Mouse (Mus musculus): ENCODE results near the gene Ccr10. TPM values are rescaled to one million over a fixed set of nuclear protein-coding genes. Genes with fewer than 3 reads are reported as not detected.

Ccr10 gene
- polyA plus RNA-seq, 1 experiment, result 0.18 TPM

DNA sequence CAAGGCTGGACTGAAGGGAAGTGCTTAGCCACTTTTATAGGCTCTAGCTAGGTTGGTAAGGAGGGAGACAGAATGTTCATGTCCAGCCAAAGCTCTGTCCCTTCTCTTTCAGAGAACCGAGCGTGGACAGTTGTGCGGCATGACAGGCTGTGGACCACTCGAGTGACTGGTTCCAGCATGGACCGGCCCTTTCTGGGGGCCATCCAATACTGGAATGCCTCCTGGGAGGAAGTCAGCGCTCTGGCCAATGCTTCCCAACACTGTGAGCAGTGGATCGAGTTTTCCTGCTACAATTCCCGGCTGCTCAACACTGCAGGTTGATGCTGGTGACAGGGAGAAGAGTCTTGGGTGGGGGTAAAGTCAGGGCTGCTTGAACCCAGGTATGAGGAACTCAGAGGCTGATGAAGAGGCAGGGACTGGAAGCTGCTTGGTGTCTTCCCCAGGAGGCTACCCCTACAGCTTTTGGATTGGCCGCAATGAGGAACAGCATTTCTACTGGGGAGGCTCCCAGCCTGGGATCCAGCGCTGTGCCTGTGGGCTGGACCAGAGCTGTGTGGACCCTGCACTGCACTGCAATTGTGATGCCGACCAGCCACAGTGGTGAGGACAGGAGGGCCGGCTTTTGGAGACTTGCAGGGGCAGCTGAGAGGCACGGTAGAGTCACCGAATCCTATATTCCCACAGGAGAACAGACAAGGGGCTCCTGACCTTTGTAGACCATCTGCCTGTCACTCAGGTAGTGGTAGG lies 7.7 kb upstream of the Ccr10 start:
- H3K4me3 ChIP-seq (ENCODE audit: insufficient read depth, poor library complexity, severe bottlenecking), result no peak overlapping the region
- no peaks in the 10 kb centered on the region for H3K36me3 ChIP-seq (ENCODE audit: control insufficient read depth, insufficient read depth)
- no peaks in the 10 kb centered on the region for H3K79me2 ChIP-seq (ENCODE audit: control insufficient read depth, insufficient read depth)
- TF ChIP-seq MAX (IDR thresholded peaks at IDR 0.05) (no peak), MYOD1 (IDR thresholded peaks at IDR 0.05; ENCODE audit: control insufficient read depth, insufficient read length, low read depth) (no peak), CEBPB (IDR thresholded peaks at IDR 0.05; ENCODE audit: low read depth) (no peak), USF1 (IDR thresholded peaks at IDR 0.05; ENCODE audit: low read depth) (no peak), CTCF (IDR thresholded peaks at IDR 0.05; ENCODE audit: control insufficient read depth, insufficient read depth, insufficient read length) (no peak), MYOG (IDR thresholded peaks at IDR 0.05; ENCODE audit: control insufficient read depth, extremely low read depth, insufficient read length) (no peak), FOSL1 (IDR thresholded peaks at IDR 0.05; ENCODE audit: insufficient read depth, low read length, poor library complexity, severe bottlenecking) (no peak)
- H3ac ChIP-seq (ENCODE audit: control insufficient read depth, insufficient read length, low read depth), result no peak overlapping the region
- no peaks in the 10 kb centered on the region for H3K79me3 ChIP-seq (ENCODE audit: low read depth)
- no peaks in the 10 kb centered on the region for H3K27me3 ChIP-seq (ENCODE audit: control insufficient read depth, insufficient read depth, insufficient read length)

GRCm38 (mm10) chr11:101181961-101182360 lies 6.7 kb upstream of the Ccr10 start:
- H3K4me3 ChIP-seq (ENCODE audit: insufficient read depth, poor library complexity, severe bottlenecking), result no peak overlapping the region
- no peaks in the 10 kb centered on the region for H3K36me3 ChIP-seq (ENCODE audit: control insufficient read depth, insufficient read depth)
- H3K79me3 ChIP-seq (ENCODE audit: low read depth), result no peaks in the 10 kb centered on the region
- H3K27me3 ChIP-seq (ENCODE audit: control insufficient read depth, insufficient read depth, insufficient read length), result no peaks in the 10 kb centered on the region
- no peaks in the 10 kb centered on the region for H3K79me2 ChIP-seq (ENCODE audit: control insufficient read depth, insufficient read depth)
- no peak overlapping the region for H3ac ChIP-seq (ENCODE audit: control insufficient read depth, insufficient read length, low read depth)
- TF ChIP-seq MYOG (IDR thresholded peaks at IDR 0.05; ENCODE audit: control insufficient read depth, extremely low read depth, insufficient read length) (no peak), CEBPB (IDR thresholded peaks at IDR 0.05; ENCODE audit: low read depth) (no peak), USF1 (IDR thresholded peaks at IDR 0.05; ENCODE audit: low read depth) (no peak), MAX (IDR thresholded peaks at IDR 0.05) (no peak), MYOD1 (IDR thresholded peaks at IDR 0.05; ENCODE audit: control insufficient read depth, insufficient read length, low read depth) (no peak), FOSL1 (IDR thresholded peaks at IDR 0.05; ENCODE audit: insufficient read depth, low read length, poor library complexity, severe bottlenecking) (no peak), CTCF (IDR thresholded peaks at IDR 0.05; ENCODE audit: control insufficient read depth, insufficient read depth, insufficient read length) (no peak)

GRCm38 (mm10) chr11:101180846-101181740 lies 5.8 kb upstream of the Ccr10 start:
- no peak overlapping the region for H3ac ChIP-seq (ENCODE audit: control insufficient read depth, insufficient read length, low read depth)
- no peak overlapping the region for H3K4me3 ChIP-seq (ENCODE audit: insufficient read depth, poor library complexity, severe bottlenecking)
- H3K79me3 ChIP-seq (ENCODE audit: low read depth), result no peaks in the 10 kb centered on the region
- H3K79me2 ChIP-seq (ENCODE audit: control insufficient read depth, insufficient read depth), result no peaks in the 10 kb centered on the region
- H3K36me3 ChIP-seq (ENCODE audit: control insufficient read depth, insufficient read depth), result no peaks in the 10 kb centered on the region
- H3K27me3 ChIP-seq (ENCODE audit: control insufficient read depth, insufficient read depth, insufficient read length), result no peaks in the 10 kb centered on the region
- TF ChIP-seq MYOD1 (IDR thresholded peaks at IDR 0.05; ENCODE audit: control insufficient read depth, insufficient read length, low read depth), result no peak
- no peak for TF ChIP-seq USF1 (IDR thresholded peaks at IDR 0.05; ENCODE audit: low read depth)
- no peak for TF ChIP-seq FOSL1 (IDR thresholded peaks at IDR 0.05; ENCODE audit: insufficient read depth, low read length, poor library complexity, severe bottlenecking)
- TF ChIP-seq MYOG (IDR thresholded peaks at IDR 0.05; ENCODE audit: control insufficient read depth, extremely low read depth, insufficient read length), result no peak
- no peak for TF ChIP-seq MAX (IDR thresholded peaks at IDR 0.05)
- TF ChIP-seq CEBPB (IDR thresholded peaks at IDR 0.05; ENCODE audit: low read depth), result no peak
- TF ChIP-seq CTCF (IDR thresholded peaks at IDR 0.05; ENCODE audit: control insufficient read depth, insufficient read depth, insufficient read length), result peak; percentile 62

GRCm38 (mm10) chr11:101180261-101180660 lies 5.0 kb upstream of the Ccr10 start:
- H3ac ChIP-seq (ENCODE audit: control insufficient read depth, insufficient read length, low read depth), result no peak overlapping the region
- H3K36me3 ChIP-seq (ENCODE audit: control insufficient read depth, insufficient read depth), result no peaks in the 10 kb centered on the region
- no peak for TF ChIP-seq CEBPB (IDR thresholded peaks at IDR 0.05; ENCODE audit: low read depth)
- TF ChIP-seq FOSL1 (IDR thresholded peaks at IDR 0.05; ENCODE audit: insufficient read depth, low read length, poor library complexity, severe bottlenecking), result no peak
- no peak for TF ChIP-seq USF1 (IDR thresholded peaks at IDR 0.05; ENCODE audit: low read depth)
- no peak for TF ChIP-seq CTCF (IDR thresholded peaks at IDR 0.05; ENCODE audit: control insufficient read depth, insufficient read depth, insufficient read length)
- TF ChIP-seq MYOG (IDR thresholded peaks at IDR 0.05; ENCODE audit: control insufficient read depth, extremely low read depth, insufficient read length), result no peak
- TF ChIP-seq MAX (IDR thresholded peaks at IDR 0.05), result no peak
- no peak for TF ChIP-seq MYOD1 (IDR thresholded peaks at IDR 0.05; ENCODE audit: control insufficient read depth, insufficient read length, low read depth)
- H3K27me3 ChIP-seq (ENCODE audit: control insufficient read depth, insufficient read depth, insufficient read length), result no peaks in the 10 kb centered on the region
- H3K79me3 ChIP-seq (ENCODE audit: low read depth), result no peaks in the 10 kb centered on the region
- no peak overlapping the region for H3K4me3 ChIP-seq (ENCODE audit: insufficient read depth, poor library complexity, severe bottlenecking)
- H3K79me2 ChIP-seq (ENCODE audit: control insufficient read depth, insufficient read depth), result no peaks in the 10 kb centered on the region

GRCm38 (mm10) chr11:101179306-101179705 lies 4.1 kb upstream of the Ccr10 start:
- Histone ChIP-seq H3K79me3 (ENCODE audit: low read depth) (no peaks in the 10 kb centered on the region), H3K4me3 (ENCODE audit: insufficient read depth, poor library complexity, severe bottlenecking) (no peak overlapping the region), H3K27me3 (ENCODE audit: control insufficient read depth, insufficient read depth, insufficient read length) (no peaks in the 10 kb centered on the region), H3K79me2 (ENCODE audit: control insufficient read depth, insufficient read depth) (no peaks in the 10 kb centered on the region), H3K36me3 (ENCODE audit: control insufficient read depth, insufficient read depth) (no peaks in the 10 kb centered on the region), H3ac (ENCODE audit: control insufficient read depth, insufficient read length, low read depth) (no peak overlapping the region)
- TF ChIP-seq MAX (IDR thresholded peaks at IDR 0.05) (no peak), CTCF (IDR thresholded peaks at IDR 0.05; ENCODE audit: control insufficient read depth, insufficient read depth, insufficient read length) (no peak)
